Mouse (Mus musculus) spleen, embryonic (tissue): ENCODE measurements at regions not wholly inside any gene's neighbourhood (a gene's known extent, or its start where the extent isn't known, plus 50 kb on each side); places are given as distances from the start of the nearest gene placed in this dataset.

Experiments
- CTCF ChIA-PET: fragments of 350-600 bp; sonication (Branson Sonifier 250); formaldehyde crosslinking; loops from one replicate; lab custom pipeline; 2022; lab: Charles Lee

GRCm38 (mm10) chr1:71472691-71473090 is 58.0 kb upstream of the Abca12 start:
- CTCF ChIA-PET = no interaction called here

DNA sequence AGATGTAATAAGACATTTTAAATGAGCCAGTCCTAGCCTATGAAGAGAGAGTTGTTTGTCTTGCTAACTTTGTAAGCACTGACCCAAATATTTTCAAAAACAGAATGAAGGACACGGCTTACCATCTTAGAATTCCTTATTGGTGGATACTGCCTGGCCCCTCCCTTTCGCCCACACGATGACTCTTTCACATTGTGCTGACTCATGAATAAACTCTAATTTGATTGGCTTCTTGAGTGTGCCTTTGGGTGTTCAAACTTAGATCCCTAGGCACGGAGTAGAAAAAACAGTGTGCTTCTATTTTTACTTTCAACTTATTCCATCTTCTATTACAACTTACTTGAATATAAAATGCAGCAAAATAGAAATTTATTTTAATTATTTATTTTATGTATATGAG is 68.4 kb upstream of the Abca12 start:
- CTCF ChIA-PET = no interaction called here

DNA sequence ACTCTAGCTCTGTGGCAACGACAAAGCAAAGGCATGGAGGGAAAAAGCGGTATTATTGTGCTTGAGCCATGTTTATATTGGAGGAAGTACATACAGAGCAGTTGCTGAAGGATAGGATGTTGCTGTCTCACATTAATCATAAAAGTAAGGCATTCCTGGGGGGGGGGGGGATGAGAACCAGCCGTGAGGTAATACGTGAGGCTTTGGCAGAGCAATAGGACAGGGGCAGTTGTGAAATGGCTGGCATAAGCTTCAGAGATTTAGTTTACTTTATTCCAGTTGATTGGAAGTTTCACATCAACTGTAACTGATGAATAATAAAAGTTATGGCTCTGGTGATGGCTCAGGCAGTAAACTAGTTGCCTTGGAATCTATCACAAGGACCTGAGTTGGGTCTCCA is 62.4 kb upstream of the Atic start:
- CTCF ChIA-PET = no interaction called here

DNA sequence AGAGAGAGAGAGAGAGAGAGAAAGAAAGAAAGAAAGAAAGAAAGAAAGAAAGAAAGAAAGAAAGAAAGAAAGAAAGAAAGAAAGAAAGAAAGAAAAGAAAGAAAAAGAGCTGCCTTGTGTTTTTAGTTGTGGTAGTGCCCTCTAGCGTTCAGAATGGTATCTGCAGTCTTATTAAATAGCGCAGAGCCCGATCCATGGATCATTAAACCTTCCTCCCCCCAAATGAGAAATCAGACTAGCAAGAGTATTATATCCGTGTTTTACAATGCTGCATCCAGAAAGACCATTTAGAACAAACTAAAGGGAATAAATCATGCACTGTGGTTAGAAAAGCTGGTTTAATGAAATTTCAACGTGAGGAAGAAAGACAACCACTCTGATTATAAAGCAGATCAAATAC is 51.1 kb upstream of the Atic start:
- CTCF ChIA-PET = interaction anchor here (0.7 kb wide), 2 partner anchors 62 to 408 kb away, joined by 3 read pairs; no protein-coding TSS in a partner anchor

DNA sequence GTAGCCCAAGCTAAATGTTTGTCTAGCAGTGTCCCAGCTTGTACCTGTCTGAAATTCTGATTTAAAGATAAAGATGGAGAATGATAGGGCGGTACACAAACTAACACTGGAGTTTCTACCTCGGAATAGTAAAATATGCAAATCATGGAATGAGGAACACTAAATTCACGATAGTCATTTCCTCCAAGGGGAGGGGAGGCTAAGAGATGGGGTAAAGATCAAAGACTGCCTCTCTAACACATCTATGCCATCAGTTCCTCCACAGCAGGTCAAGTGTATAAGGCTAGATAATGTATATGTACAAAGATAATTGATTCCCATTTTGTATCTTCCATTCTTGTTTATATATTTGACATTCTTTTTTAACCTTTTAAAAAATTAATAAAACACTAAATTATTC is 50.4 kb upstream of the Atic start:
- CTCF ChIA-PET = no interaction called here
